Mouse (Mus musculus): Measurements from ENCODE around the gene Sema4d. TPM values are rescaled to one million over a fixed set of nuclear protein-coding genes. Genes with fewer than 3 reads are reported as not detected.

Gene Sema4d
- total and polyA plus RNA-seq, 3 experiments, result 6.9 to 20.3 TPM; not detected in 1

DNA sequence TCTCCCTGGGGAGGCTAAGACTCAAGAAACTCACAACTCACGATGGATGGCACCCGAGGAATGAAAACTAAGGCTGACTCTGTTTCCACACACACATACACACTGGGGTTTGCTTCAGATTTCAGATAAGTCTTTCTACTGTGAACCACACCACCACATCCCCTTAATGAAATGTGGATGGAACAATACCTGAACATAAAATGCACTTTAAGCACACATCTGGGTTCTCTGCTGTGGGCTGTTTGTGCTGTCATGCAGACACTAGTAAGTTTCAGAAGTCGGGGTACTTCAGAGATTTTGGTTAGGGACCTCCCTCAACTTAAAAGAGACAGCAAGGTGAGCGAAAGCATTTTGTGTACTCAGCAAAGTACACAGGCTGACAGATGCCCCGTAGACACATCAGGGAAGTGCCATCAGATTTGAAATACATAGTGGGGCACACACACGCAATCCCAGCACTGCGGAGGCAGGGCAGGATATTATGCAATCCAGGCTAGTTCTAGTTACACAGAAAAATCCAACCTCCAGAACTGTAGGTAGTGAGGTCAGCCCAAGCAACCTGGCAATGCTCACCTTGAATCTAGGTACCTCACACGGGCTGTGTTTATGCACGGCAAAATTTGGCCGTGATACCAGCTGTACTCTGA, 12.9 kb downstream of the Sema4d start:
- Histone ChIP-seq H3K79me2 (ENCODE audit: control insufficient read depth, insufficient read depth, low read length, poor library complexity) (no peaks in the 10 kb centered on the region), H3K4me1 (ENCODE audit: control insufficient read depth in 1 of 2, insufficient read depth in 2 of 2, low read length in 2 of 2) (peaks cover 3 to 21% of the 10 kb centered on the region in 2 experiments), H3K27me3 (ENCODE audit: control insufficient read depth in 1 of 2, insufficient read depth in 2 of 2, low read length in 2 of 2) (no peaks in the 10 kb centered on the region), H3K9ac (ENCODE audit: control insufficient read depth, low read depth, low read length, poor library complexity, severe bottlenecking) (no peak overlapping the region), H3K27ac (ENCODE audit: control insufficient read depth, low read depth, low read length) (no peak overlapping the region), H3K36me3 (ENCODE audit: control insufficient read depth in 1 of 2, insufficient read depth in 2 of 2, low read length in 2 of 2) (peaks cover 0 to 13% of the 10 kb centered on the region in 2 experiments; a peak in 2 of 4 replicates), H3K4me3 (ENCODE audit: control insufficient read depth in 1 of 2, insufficient read depth in 1 of 2, low read depth in 2 of 2, low read length in 2 of 2) (no peak overlapping the region), H3K9me3 (replicated peaks; ENCODE audit: insufficient read depth, low read length) (no peaks in the 10 kb centered on the region)
- DNase-seq (ENCODE audit: low read depth, low spot score), result no peak
- TF ChIP-seq ETS1 (IDR thresholded peaks at IDR 0.05; ENCODE audit: low read depth, low read length) (no peak), ZC3H11A (IDR thresholded peaks at IDR 0.05; ENCODE audit: low read depth, low read length) (no peak), MAX (IDR thresholded peaks at IDR 0.05; ENCODE audit: low read length) (no peak), POLR2A (IDR thresholded peaks at IDR 0.05; ENCODE audit: control insufficient read depth in 1 of 2, insufficient read depth in 1 of 2, low read depth in 1 of 2, low read length in 2 of 2, poor library complexity in 1 of 2) (no peak), TBP (IDR thresholded peaks at IDR 0.05; ENCODE audit: low read depth, low read length) (no peak), POLR2AphosphoS2 (IDR thresholded peaks at IDR 0.05; ENCODE audit: low read length) (no peak), RAD21 (IDR thresholded peaks at IDR 0.05; ENCODE audit: low read depth, low read length) (no peak), MXI1 (IDR thresholded peaks at IDR 0.05; ENCODE audit: low read depth, low read length) (no peak), ZNF384 (IDR thresholded peaks at IDR 0.05; ENCODE audit: low read depth, low read length) (no peak), GABPA (IDR thresholded peaks at IDR 0.05; ENCODE audit: low read depth, low read length) (no peak), CHD2 (IDR thresholded peaks at IDR 0.05; ENCODE audit: low read length) (no peak), BHLHE40 (IDR thresholded peaks at IDR 0.05; ENCODE audit: borderline replicate concordance, low read depth, low read length) (no peak), MAZ (IDR thresholded peaks at IDR 0.05; ENCODE audit: low read depth, low read length) (no peak), TCF12 (IDR thresholded peaks at IDR 0.05; ENCODE audit: low read depth, low read length) (no peak)

GRCm38 (mm10) chr13:51778983-51779962, 14.3 kb downstream of the Sema4d start:
- DNase-seq (ENCODE audit: low read depth, low spot score), result no peak
- Histone ChIP-seq H3K36me3 (ENCODE audit: control insufficient read depth in 1 of 2, insufficient read depth in 2 of 2, low read length in 2 of 2) (peaks cover 0 to 13% of the 10 kb centered on the region in 2 experiments; a peak in 2 of 4 replicates), H3K4me3 (ENCODE audit: control insufficient read depth in 1 of 2, insufficient read depth in 1 of 2, low read depth in 2 of 2, low read length in 2 of 2) (no peak overlapping the region), H3K9ac (ENCODE audit: control insufficient read depth, low read depth, low read length, poor library complexity, severe bottlenecking) (no peak overlapping the region), H3K4me1 (ENCODE audit: control insufficient read depth in 1 of 2, insufficient read depth in 2 of 2, low read length in 2 of 2) (peaks cover 3 to 21% of the 10 kb centered on the region in 2 experiments), H3K27me3 (ENCODE audit: control insufficient read depth in 1 of 2, insufficient read depth in 2 of 2, low read length in 2 of 2) (no peaks in the 10 kb centered on the region), H3K9me3 (replicated peaks; ENCODE audit: insufficient read depth, low read length) (no peaks in the 10 kb centered on the region), H3K27ac (ENCODE audit: control insufficient read depth, low read depth, low read length) (no peak overlapping the region), H3K79me2 (ENCODE audit: control insufficient read depth, insufficient read depth, low read length, poor library complexity) (no peaks in the 10 kb centered on the region)
- TF ChIP-seq MXI1 (IDR thresholded peaks at IDR 0.05; ENCODE audit: low read depth, low read length) (no peak), MYC (IDR thresholded peaks at IDR 0.05; ENCODE audit: low read depth, low read length) (no peak), USF1 (IDR thresholded peaks at IDR 0.05; ENCODE audit: low read depth, low read length) (no peak), CHD1 (IDR thresholded peaks at IDR 0.05; ENCODE audit: low read depth, low read length) (no peak), MAFK (IDR thresholded peaks at IDR 0.05; ENCODE audit: borderline replicate concordance, low read depth, low read length) (no peak), BHLHE40 (IDR thresholded peaks at IDR 0.05; ENCODE audit: borderline replicate concordance, low read depth, low read length) (no peak), MAZ (IDR thresholded peaks at IDR 0.05; ENCODE audit: low read depth, low read length) (no peak), CHD2 (IDR thresholded peaks at IDR 0.05; ENCODE audit: low read length) (no peak)
